Mouse (Mus musculus) heart, postnatal 0 days (tissue): ENCODE data around the gene Wnk4.

Experiments
- CTCF ChIP-seq: IDR thresholded peaks from 2 replicates; pipeline ENCODE4 v1.5.1; 2016; ENCODE audit warnings: antibody characterized with exemption, control low read depth, low read depth
- EP300 ChIP-seq: IDR thresholded peaks from 2 replicates; pipeline ENCODE4 v1.6.1; 2016; ENCODE audit warnings: antibody characterized with exemption, low read depth

GRCm38 (mm10) chr11:101279193-101279569 is 18.8 kb downstream of the Wnk4 start:
- TF ChIP-seq EP300 (no peak), CTCF (no peak)
